Mouse (Mus musculus): Measurements from ENCODE around the gene Atr.

DNA sequence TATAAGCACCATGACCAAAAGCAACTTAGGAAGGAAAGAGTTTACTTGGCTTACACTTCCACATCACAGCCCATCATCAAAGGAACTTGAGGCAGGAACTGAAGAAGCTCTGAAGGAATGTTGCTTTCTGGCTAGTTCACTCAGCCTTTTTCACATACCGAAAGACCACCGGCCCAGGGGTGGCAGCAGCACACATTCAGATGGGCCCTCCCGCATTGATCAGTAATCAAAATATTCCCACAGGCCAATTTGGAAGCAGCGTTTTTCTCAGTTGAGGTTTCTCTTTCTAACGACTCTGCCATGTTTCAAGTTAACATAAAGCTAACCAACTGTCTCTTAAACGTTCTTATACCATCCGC, 96.8 kb downstream of the Atr start:
- no peak for TF ChIP-seq CTCF (IDR thresholded peaks at IDR 0.05; ENCODE audit: extremely low read depth, insufficient read depth, insufficient read length, insufficient replicate concordance)
- no peak for TF ChIP-seq POLR2A (IDR thresholded peaks at IDR 0.05; ENCODE audit: low read depth, low read length)

All from spleen, adult 2 months (tissue).